Mouse (Mus musculus) heart, postnatal 36 days (tissue): ENCODE data around the gene Rhbdf1. TPM values are rescaled to one million over a fixed set of nuclear protein-coding genes. Genes with fewer than 3 reads are reported as not detected.
A peak's percentile ranks its signal among the peaks of the same experiment; 100 is the strongest.

ENCODE experiments used
- DNase-seq, 2 experiments: peaks; one replicate each; pipeline ENCODE4 v3.0.0; 2021 to 2022
- intact Hi-C: fragments of 180-260 bp; cut with DNase I; formaldehyde crosslinking; loops from one replicate; pipeline ENCODE4 v1.15.1; 2025
- total RNA-seq, 2 experiments: library from RNA; stranded (reverse); gene quantifications; 2 replicates each; pipeline ENCODE4 v1.2.3; 2021

Gene Rhbdf1
- total RNA-seq, 2 experiments from 2014 or later, result 24.3 to 25.1 TPM

GRCm38 (mm10) chr11:32242209-32242608 lies 20.1 kb upstream of the Rhbdf1 start:
- intact Hi-C loops, result loop anchor here (5.0 kb wide), 1 partner anchor 35 kb away; the partner anchor contains the start of gene Snrnp25
- no peak for DNase-seq

- intact Hi-C loops, result loop anchor here (5.0 kb wide), 1 partner anchor 34 kb away; the partner anchor contains the start of gene Snrnp25
- no peak for DNase-seq
Measured at GRCm38 (mm10) chr11:32241391-32241790, 19.3 kb upstream of the Rhbdf1 start.

- peak; percentile 80 to 81 for DNase-seq
- intact Hi-C loops, result loop anchor here (1.0 to 5.0 kb wide), 3 partner anchors 21 to 56 kb away; partner anchors contain the start of gene Hbq1b
Measured at GRCm38 (mm10) chr11:32238093-32238860, 16.2 kb upstream of the Rhbdf1 start.

GRCm38 (mm10) chr11:32237411-32237795 lies 15.3 kb upstream of the Rhbdf1 start:
- DNase-seq, result no peak
- intact Hi-C loops, result loop anchor here (5.0 kb wide), 1 partner anchor 50 kb away; the partner anchor contains the start of gene Hbq1b

GRCm38 (mm10) chr11:32236712-32237410 lies 14.8 kb upstream of the Rhbdf1 start:
- intact Hi-C loops, result loop anchor here (5.0 kb wide), 1 partner anchor 50 kb away; the partner anchor contains the start of gene Hbq1b
- DNase-seq, result peak; percentile 50 to 70

GRCm38 (mm10) chr11:32236132-32236531 lies 14.0 kb upstream of the Rhbdf1 start:
- intact Hi-C loops, result loop anchor here (5.0 kb wide), 1 partner anchor 51 kb away; the partner anchor contains the start of gene Hbq1b
- no peak for DNase-seq

GRCm38 (mm10) chr11:32235646-32236045 lies 13.5 kb upstream of the Rhbdf1 start:
- DNase-seq, result peak; percentile 58 to 59
- intact Hi-C loops, result loop anchor here (5.0 kb wide), 1 partner anchor 52 kb away; the partner anchor contains the start of gene Hbq1b

- intact Hi-C loops, result loop anchor here (5.0 kb wide), 1 partner anchor 52 kb away; the partner anchor contains the start of gene Hbq1b
- DNase-seq, result no peak
Measured at GRCm38 (mm10) chr11:32234816-32235485, 12.9 kb upstream of the Rhbdf1 start.

GRCm38 (mm10) chr11:32233895-32234294 lies 11.8 kb upstream of the Rhbdf1 start:
- intact Hi-C loops, result no loop called here
- DNase-seq, result no peak

GRCm38 (mm10) chr11:32232848-32233247 lies 10.7 kb upstream of the Rhbdf1 start:
- intact Hi-C loops, result no loop called here

GRCm38 (mm10) chr11:32231125-32231524 lies 9.0 kb upstream of the Rhbdf1 start:
- no peak for DNase-seq
- intact Hi-C loops, result no loop called here

More at GRCm38 (mm10) chr11:32232848-32233247, 10.7 kb upstream of the Rhbdf1 start:
- peak in 1 of 2 experiments; percentile 2 for DNase-seq

GRCm38 (mm10) chr11:32230220-32230619 lies 8.1 kb upstream of the Rhbdf1 start:
- DNase-seq, result no peak
- intact Hi-C loops, result no loop called here

GRCm38 (mm10) chr11:32228292-32228845 lies 6.3 kb upstream of the Rhbdf1 start:
- intact Hi-C loops, result no loop called here

GRCm38 (mm10) chr11:32227555-32227954 lies 5.5 kb upstream of the Rhbdf1 start:
- DNase-seq, result no peak
- intact Hi-C loops, result no loop called here

More at GRCm38 (mm10) chr11:32228292-32228845, 6.3 kb upstream of the Rhbdf1 start:
- DNase-seq, result no peak

- DNase-seq, result no peak
- intact Hi-C loops, result no loop called here
Measured at GRCm38 (mm10) chr11:32227041-32227440, 4.9 kb upstream of the Rhbdf1 start.

- DNase-seq, result peak; percentile 91 to 92
- intact Hi-C loops, result no loop called here
Measured at GRCm38 (mm10) chr11:32226124-32226871, 4.2 kb upstream of the Rhbdf1 start, which contains the start of gene Mpg. TSS of gene Mpg (plus strand) at chr11:32226505.

- intact Hi-C loops, result no loop called here
Measured at GRCm38 (mm10) chr11:32225222-32226104, 3.4 kb upstream of the Rhbdf1 start.

GRCm38 (mm10) chr11:32224468-32225139 lies 2.5 kb upstream of the Rhbdf1 start:
- intact Hi-C loops, result no loop called here
- DNase-seq, result peak; percentile 86 to 89

More at GRCm38 (mm10) chr11:32225222-32226104, 3.4 kb upstream of the Rhbdf1 start:
- peak in 1 of 2 experiments; percentile 46 for DNase-seq
